Mouse (Mus musculus): ENCODE measurements around the gene Nhlrc1. TPM values are rescaled to one million over a fixed set of nuclear protein-coding genes. Genes with fewer than 3 reads are reported as not detected.

Nhlrc1 gene
- polyA plus RNA-seq (2017; shearing (Covaris generic)), result 0.76 TPM

GRCm38 (mm10) chr13:47014334-47015194 lies at the start of gene Nhlrc1:
Gene Nhlrc1 (minus strand): TSS chr13:47014850.

DNA sequence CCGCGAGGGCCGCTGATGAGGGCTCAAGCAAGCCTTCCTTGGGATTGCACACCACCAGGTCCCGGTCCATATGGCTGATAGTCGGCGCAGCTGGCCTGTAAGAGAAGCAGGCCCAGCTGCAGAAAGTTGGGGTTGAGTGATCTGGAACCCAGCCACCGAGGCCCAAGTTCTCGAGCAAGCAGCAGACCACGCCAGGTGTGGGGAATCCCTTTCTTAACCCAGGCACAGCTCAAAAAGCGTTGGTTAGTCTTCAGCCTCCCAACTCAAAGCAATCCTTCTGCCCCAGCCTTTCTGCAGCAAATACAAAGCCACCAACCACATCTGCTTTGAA lies 29.9 kb upstream of the Nhlrc1 start, which contains the start of gene Tpmt:
TSS of gene Tpmt (minus strand) at position 121 of the 331 bp plus-strand sequence.

DNA sequence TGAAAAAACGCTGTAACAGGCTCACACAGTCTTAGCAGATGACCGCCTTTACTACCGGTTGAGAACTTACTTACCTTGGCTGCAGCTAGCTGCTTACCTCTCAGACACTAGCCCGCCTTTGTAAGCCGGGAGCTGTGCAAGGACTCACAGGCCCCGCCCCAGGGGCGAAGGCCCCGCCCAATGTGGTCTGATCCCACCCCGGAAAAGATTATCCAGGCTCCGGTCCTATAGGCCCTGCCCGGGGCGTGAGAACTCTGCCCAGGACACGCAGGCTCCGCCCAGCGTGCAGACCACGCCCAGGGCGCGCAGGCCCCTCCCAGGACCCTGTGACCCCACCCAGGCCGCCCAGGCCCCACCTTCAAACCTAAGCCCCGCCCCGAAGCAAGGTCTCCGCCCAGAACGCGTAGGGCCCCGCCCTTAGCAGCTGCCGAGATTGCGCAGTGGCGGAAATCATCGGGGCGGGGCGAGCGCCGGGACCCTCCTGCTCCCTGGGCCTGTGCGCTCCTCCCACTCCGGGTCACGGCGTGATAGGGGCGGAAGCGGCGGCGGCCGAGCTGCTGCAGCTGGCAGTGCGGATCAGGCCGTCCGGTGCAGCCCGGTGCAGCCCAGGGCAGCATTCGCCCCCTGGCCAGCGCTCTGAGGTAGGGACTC lies 28.5 kb upstream of the Nhlrc1 start, which contains the start of gene Kdm1b:
TSS of gene Kdm1b (plus strand) at position 470 of the 651 bp plus-strand sequence.

Other genes starting within 250 kb of the Nhlrc1 start
- gene Kif13a, start 85.0 kb downstream of the Nhlrc1 start, polyA plus RNA-seq (2017; shearing (Covaris generic)), result 4.9 TPM
- 39.9 TPM for gene Kdm1b, start 28.6 kb upstream of the Nhlrc1 start, polyA plus RNA-seq (2017; shearing (Covaris generic))
- gene Tpmt, start 29.9 kb upstream of the Nhlrc1 start, polyA plus RNA-seq (2017; shearing (Covaris generic)), result 3.0 TPM
- gene Dek, start 91.4 kb upstream of the Nhlrc1 start, polyA plus RNA-seq (2017; shearing (Covaris generic)), result 81.8 TPM
- 0.28 TPM for gene Rnf144b, start 107.8 kb upstream of the Nhlrc1 start, polyA plus RNA-seq (2017; shearing (Covaris generic))

All from inflammation-experienced regulatory T-cells, adult 16 weeks (primary cell).